Mouse (Mus musculus) testis, adult 2 months (tissue): Measurements from ENCODE around the gene Manba. TPM values are rescaled to one million over a fixed set of nuclear protein-coding genes. Genes with fewer than 3 reads are reported as not detected.
"Not testable (repeated sequence)": the region's sequence is repeated elsewhere in the genome, so short reads cannot be mapped to it uniquely, and the experiment has no call there.

ENCODE experiments used
- H3K27ac ChIP-seq: fragments of 200-500 bp; 2 replicates; pipeline ENCODE4 v1.5.1; 2012; ENCODE audit warnings: low read depth, low read length; ENCODE audit not compliant: control insufficient read depth, insufficient read depth
- H3K27me3 ChIP-seq: fragments of 200-500 bp; 2 replicates; pipeline ENCODE4 v1.6.1; 2012; ENCODE audit warnings: mild to moderate bottlenecking, low read length, moderate library complexity; ENCODE audit not compliant: control insufficient read depth, insufficient read depth
- H3K36me3 ChIP-seq: fragments of 200-500 bp; 2 replicates; pipeline ENCODE4 v1.6.1; 2012; ENCODE audit warnings: mild to moderate bottlenecking, low read length; ENCODE audit not compliant: control insufficient read depth, insufficient read depth
- H3K4me1 ChIP-seq: fragments of 200-500 bp; 2 replicates; pipeline ENCODE4 v1.6.1; 2012; ENCODE audit warnings: low read length; ENCODE audit not compliant: control insufficient read depth, insufficient read depth
- H3K4me3 ChIP-seq: fragments of 200-500 bp; 2 replicates; pipeline ENCODE4 v1.5.1; 2012; ENCODE audit warnings: low read depth, mild to moderate bottlenecking, low read length, moderate library complexity, mixed read lengths; ENCODE audit not compliant: control insufficient read depth
- CTCF ChIP-seq: fragments of 200-500 bp; IDR thresholded peaks from 2 replicates; pipeline ENCODE4 v1.5.1; 2012; ENCODE audit warnings: low read depth, mild to moderate bottlenecking, inconsistent platforms, low read length, moderate library complexity; ENCODE audit not compliant: control insufficient read depth, insufficient read depth, insufficient replicate concordance
- POLR2A ChIP-seq: fragments of 200-500 bp; IDR thresholded peaks from 2 replicates; pipeline ENCODE4 v1.6.1; 2012; ENCODE audit warnings: low read depth, mild to moderate bottlenecking, inconsistent platforms, low read length, moderate library complexity; ENCODE audit not compliant: control insufficient read depth
- polyA plus RNA-seq: library from polyadenylated mRNA; depleted of rRNA; stranded (reverse); fragments of >200 nt; gene quantifications from 2 replicates; pipeline ENCODE4 v1.2.3, GENCODE M21; 2012

Manba gene
- polyA plus RNA-seq, 1 experiment = 8.5 TPM

- no peak overlapping the region for H3K4me3 ChIP-seq
These were observed 940 bp downstream of the Manba start for GRCm38 (mm10) chr3:135486351-135486750.

GRCm38 (mm10) chr3:135487803-135488202 is 2.4 kb downstream of the Manba start:
- Histone ChIP-seq H3K27ac (no peak overlapping the region), H3K27me3 (no peaks in the 10 kb centered on the region), H3K36me3 (no peaks in the 10 kb centered on the region), H3K4me3 (no peak overlapping the region), H3K4me1 (peaks cover 6% of the 10 kb centered on the region)
- TF ChIP-seq CTCF (no peak), POLR2A (no peak)

More at GRCm38 (mm10) chr3:135486351-135486750, 940 bp downstream of the Manba start:
- peaks cover 6% of the 10 kb centered on the region for H3K4me1 ChIP-seq
- H3K27ac ChIP-seq = no peak overlapping the region
- no peaks in the 10 kb centered on the region for H3K36me3 ChIP-seq
- TF ChIP-seq CTCF (no peak), POLR2A (no peak)
- no peaks in the 10 kb centered on the region for H3K27me3 ChIP-seq

GRCm38 (mm10) chr3:135489865-135490520 is 4.6 kb downstream of the Manba start:
- no peak for TF ChIP-seq POLR2A
- TF ChIP-seq CTCF = no peak
- H3K27me3 ChIP-seq = no peaks in the 10 kb centered on the region
- no peaks in the 10 kb centered on the region for H3K36me3 ChIP-seq

GRCm38 (mm10) chr3:135491102-135491501 is 5.7 kb downstream of the Manba start:
- Histone ChIP-seq H3K36me3 (no peaks in the 10 kb centered on the region), H3K4me3 (no peak overlapping the region), H3K27me3 (no peaks in the 10 kb centered on the region), H3K27ac (no peak overlapping the region), H3K4me1 (no peaks in the 10 kb centered on the region; the same call in 1 of the 2 replicates)
- no peak for TF ChIP-seq POLR2A
- TF ChIP-seq CTCF = no peak

More at GRCm38 (mm10) chr3:135489865-135490520, 4.6 kb downstream of the Manba start:
- H3K4me3 ChIP-seq = no peak overlapping the region
- H3K4me1 ChIP-seq = peaks cover 6% of the 10 kb centered on the region
- no peak overlapping the region for H3K27ac ChIP-seq

- H3K36me3 ChIP-seq, H3K27ac ChIP-seq, H3K4me3 ChIP-seq, H3K27me3 ChIP-seq, H3K4me1 ChIP-seq: not testable (repeated sequence)
These were observed 7.9 kb downstream of the Manba start for GRCm38 (mm10) chr3:135493320-135493719.

GRCm38 (mm10) chr3:135497956-135498355 is 12.5 kb downstream of the Manba start:
- not testable (repeated sequence) for H3K36me3 ChIP-seq, H3K27ac ChIP-seq, H3K4me3 ChIP-seq, H3K27me3 ChIP-seq, H3K4me1 ChIP-seq

- no peak for TF ChIP-seq POLR2A
- no peak for TF ChIP-seq CTCF
These were observed 13.5 kb downstream of the Manba start for GRCm38 (mm10) chr3:135498891-135499290.

GRCm38 (mm10) chr3:135503160-135503559 is 17.7 kb downstream of the Manba start:
- no peaks in the 10 kb centered on the region for H3K27me3 ChIP-seq
- H3K4me3 ChIP-seq = no peak overlapping the region
- peaks cover 7% of the 10 kb centered on the region for H3K4me1 ChIP-seq
- no peak for TF ChIP-seq CTCF
- TF ChIP-seq POLR2A = no peak
- H3K36me3 ChIP-seq = no peaks in the 10 kb centered on the region
- H3K27ac ChIP-seq = no peak overlapping the region

More at GRCm38 (mm10) chr3:135498891-135499290, 13.5 kb downstream of the Manba start:
- Histone ChIP-seq H3K36me3 (no peaks in the 10 kb centered on the region), H3K4me1 (no peaks in the 10 kb centered on the region), H3K4me3 (no peak overlapping the region), H3K27me3 (no peaks in the 10 kb centered on the region), H3K27ac (no peak overlapping the region)
